Mouse (Mus musculus): ENCODE results near the gene Atp8a1.

The Atp8a1 gene

GRCm38 (mm10) chr5:67628180-67628940, 218.9 kb downstream of the Atp8a1 start:
- no peak for DNase-seq

- no peak for DNase-seq
Observed at GRCm38 (mm10) chr5:67621230-67621629, 226.0 kb downstream of the Atp8a1 start.

DNA sequence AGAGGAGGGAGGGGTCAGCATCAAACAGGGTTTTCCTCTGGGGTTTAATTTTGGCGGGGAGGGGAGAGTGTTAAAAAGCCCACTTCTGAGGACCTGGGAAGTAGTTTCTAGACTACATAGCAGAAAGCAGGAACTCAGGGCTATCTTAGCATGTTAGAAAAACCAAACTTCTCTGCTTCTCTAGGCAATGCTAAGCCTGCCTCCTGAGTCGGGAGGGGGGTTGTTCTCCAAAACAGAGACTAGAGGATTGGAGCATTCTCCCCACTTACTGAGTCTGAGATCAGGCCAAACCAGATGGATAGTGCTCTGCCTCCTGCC, 237.8 kb downstream of the Atp8a1 start:
- no peak for DNase-seq

- no peak for DNase-seq
Observed at GRCm38 (mm10) chr5:67608674-67609519, 238.3 kb downstream of the Atp8a1 start.

DNA sequence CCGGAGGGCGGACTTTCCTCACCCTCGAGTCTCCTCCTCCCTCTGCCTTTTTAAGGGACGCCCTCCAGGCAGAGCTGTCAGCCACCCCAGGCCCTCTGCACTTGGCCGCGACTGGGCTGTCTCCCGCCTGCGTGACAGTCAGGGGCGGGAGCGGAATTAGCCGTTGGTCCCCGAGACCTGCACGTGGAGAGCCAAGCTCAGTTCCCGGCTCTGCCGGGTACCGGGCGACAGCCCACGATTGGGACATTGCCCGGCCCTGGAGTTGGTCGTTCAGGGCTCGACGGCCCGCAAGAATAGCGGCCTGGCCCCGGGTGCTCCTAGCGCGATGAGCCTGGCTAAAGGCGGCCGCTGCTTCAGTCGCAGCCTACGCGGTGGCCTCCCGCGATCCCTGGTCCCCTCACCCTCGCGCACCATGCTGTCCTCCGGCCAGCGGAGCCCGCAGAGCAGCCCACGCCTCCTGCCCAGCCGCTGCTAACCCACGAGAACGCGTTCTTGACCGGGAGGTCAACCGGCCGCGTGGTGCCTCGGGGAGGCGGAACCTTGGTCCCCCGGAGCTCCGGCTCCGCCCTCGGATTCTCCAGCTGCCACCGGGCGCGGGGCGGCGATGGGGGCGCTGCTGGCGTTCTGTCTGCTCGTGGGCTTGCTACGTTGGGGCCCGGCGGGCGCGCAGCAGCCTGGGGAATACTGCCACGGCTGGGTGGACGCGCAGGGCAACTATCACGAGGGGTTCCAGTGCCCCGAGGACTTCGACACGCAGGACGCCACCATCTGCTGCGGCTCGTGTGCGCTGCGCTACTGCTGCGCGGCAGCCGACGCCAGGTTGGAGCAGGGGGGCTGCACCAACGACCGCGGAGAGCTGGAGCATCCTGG, 239.2 kb downstream of the Atp8a1 start, which contains the start of gene Shisa3:
Gene Shisa3 (plus strand): TSS at position 79 of the 870 bp plus-strand sequence.
- no peak for DNase-seq

- no peak for DNase-seq
Observed at GRCm38 (mm10) chr5:67606916-67607803, 240.1 kb downstream of the Atp8a1 start.

- DNase-seq, result no peak
Observed at GRCm38 (mm10) chr5:67605951-67606350, 241.3 kb downstream of the Atp8a1 start.

- DNase-seq, result no peak
Observed at GRCm38 (mm10) chr5:67599935-67600334, 247.3 kb downstream of the Atp8a1 start.

DNA sequence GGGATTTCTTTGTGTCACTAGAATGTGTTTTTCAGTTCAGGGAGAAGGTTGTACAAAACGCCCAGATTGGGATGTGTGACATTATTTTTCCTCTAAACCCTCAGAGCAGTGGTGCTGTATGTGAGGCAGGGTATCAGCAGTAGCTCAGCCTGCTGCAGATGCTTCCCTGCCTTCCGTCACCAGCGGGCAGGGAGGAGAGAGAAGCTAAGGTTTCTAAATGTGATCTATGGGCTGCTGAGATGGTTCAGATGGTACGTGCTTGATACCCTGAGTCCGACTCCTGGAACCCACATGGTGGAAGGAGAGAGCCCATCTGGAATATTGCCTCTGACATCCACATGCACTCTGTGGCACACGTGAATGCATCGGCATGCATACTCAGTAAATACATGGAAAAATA, 251.6 kb downstream of the Atp8a1 start:
- no peak for DNase-seq

DNA sequence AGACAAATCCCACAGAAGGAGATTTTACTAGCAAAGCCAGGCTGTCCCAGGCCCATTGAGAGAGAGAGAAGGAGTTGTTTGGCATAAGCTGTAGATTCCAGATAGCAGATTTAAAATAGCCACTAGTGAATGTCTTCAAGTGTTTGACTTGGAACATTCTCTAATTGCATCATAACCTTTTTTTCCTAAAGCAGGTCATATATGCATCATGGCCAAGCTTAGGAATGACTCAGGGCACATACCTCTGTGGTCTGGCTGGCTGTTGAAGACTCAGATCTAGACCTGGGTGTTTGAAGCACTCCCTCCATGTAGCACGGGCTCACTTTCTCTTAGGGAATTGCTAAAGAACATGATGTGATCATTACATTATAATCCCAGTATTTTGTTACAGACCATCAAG, 252.2 kb downstream of the Atp8a1 start:
- no peak for DNase-seq

- DNase-seq, result no peak
Observed at GRCm38 (mm10) chr5:67579725-67580633, 267.3 kb downstream of the Atp8a1 start.

DNA sequence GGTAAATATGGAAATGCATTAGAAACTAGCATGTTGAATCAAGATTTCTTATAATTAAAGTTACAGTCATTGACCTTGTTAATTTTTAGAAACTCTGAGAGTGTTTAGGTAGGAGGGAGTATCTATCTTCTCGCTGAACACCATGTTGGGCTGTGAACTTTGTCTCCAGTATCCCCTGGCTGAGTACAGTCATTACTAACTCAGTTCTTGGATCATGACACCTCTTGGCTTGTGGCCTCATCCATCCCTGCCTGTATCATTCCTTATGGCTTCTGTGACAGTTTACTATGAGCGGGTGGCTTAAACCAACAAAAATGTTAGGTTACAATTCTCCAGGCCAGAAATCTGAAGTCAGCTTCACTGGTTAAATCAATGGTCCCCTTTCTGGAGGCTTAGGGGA, 271.5 kb downstream of the Atp8a1 start:
- no peak for DNase-seq

- no peak for DNase-seq
Observed at GRCm38 (mm10) chr5:67574039-67574438, 273.2 kb downstream of the Atp8a1 start.

GRCm38 (mm10) chr5:67572552-67573155, 274.6 kb downstream of the Atp8a1 start:
- DNase-seq, result no peak

Measured in layer of hippocampus, adult 9-11 months (tissue).